Mouse (Mus musculus) neural tube, embryonic 13.5 days (tissue): ENCODE data around the gene Ap4m1. TPM values are rescaled to one million over a fixed set of nuclear protein-coding genes. Genes with fewer than 3 reads are reported as not detected.

Source experiments
- ATAC-seq: fragments of 200-750 bp; cut with Nextera tagmentation; 2 replicates; pipeline ENCODE4 v1.8.0; 2017; ENCODE audit warnings: low read depth, mild to moderate bottlenecking, moderate TSS enrichment, moderate library complexity
- H3K27ac ChIP-seq: fragments of 300-500 bp; sonication (generic); replicated peaks from 2 replicates; pipeline ENCODE4 v1.5.1; 2015; ENCODE audit warnings: moderate library complexity, mild to moderate bottlenecking, inconsistent platforms
- H3K27me3 ChIP-seq: fragments of 300-500 bp; sonication (generic); 2 replicates; pipeline ENCODE4 v1.6.1; 2015; ENCODE audit warnings: mild to moderate bottlenecking, inconsistent platforms
- H3K36me3 ChIP-seq: fragments of 300-500 bp; sonication (generic); 2 replicates; pipeline ENCODE4 v1.6.1; 2015; ENCODE audit warnings: mild to moderate bottlenecking, inconsistent platforms
- H3K4me1 ChIP-seq: fragments of 300-500 bp; sonication (generic); replicated peaks from 2 replicates; pipeline ENCODE4 v1.6.1; 2015; ENCODE audit warnings: inconsistent platforms
- H3K4me2 ChIP-seq: fragments of 300-500 bp; sonication (generic); 2 replicates; pipeline ENCODE4 v1.6.1; 2015; ENCODE audit warnings: inconsistent platforms, mild to moderate bottlenecking, moderate library complexity
- H3K4me3 ChIP-seq: fragments of 300-500 bp; sonication (generic); 2 replicates; pipeline ENCODE4 v1.5.1; 2015; ENCODE audit warnings: mild to moderate bottlenecking, inconsistent platforms
- H3K9ac ChIP-seq: fragments of 300-500 bp; sonication (generic); 2 replicates; pipeline ENCODE4 v1.6.1; 2015; ENCODE audit warnings: moderate library complexity, mild to moderate bottlenecking, inconsistent platforms
- H3K9me3 ChIP-seq: fragments of 300-500 bp; sonication (generic); 2 replicates; pipeline ENCODE4 v1.6.1; 2016; ENCODE audit warnings: inconsistent platforms
- WGBS: fragments of 180-500 bp; shearing (Covaris S2); methylation state at CpG from one replicate; pipeline ENCODE4 v1.1.7; 2015; 5-methylcytosine and 5-hydroxymethylcytosine counted together
- polyA plus RNA-seq: library from polyadenylated mRNA; unstranded; fragments of >200 nt; fragmentation: Nextera tagmentation; extraction: Ambion mirVana; gene quantifications from 2 replicates; pipeline ENCODE4 v1.2.1, GENCODE M21; 2015

The Ap4m1 gene
- polyA plus RNA-seq, 1 experiment from 2014 or later: 21.6 TPM

DNA sequence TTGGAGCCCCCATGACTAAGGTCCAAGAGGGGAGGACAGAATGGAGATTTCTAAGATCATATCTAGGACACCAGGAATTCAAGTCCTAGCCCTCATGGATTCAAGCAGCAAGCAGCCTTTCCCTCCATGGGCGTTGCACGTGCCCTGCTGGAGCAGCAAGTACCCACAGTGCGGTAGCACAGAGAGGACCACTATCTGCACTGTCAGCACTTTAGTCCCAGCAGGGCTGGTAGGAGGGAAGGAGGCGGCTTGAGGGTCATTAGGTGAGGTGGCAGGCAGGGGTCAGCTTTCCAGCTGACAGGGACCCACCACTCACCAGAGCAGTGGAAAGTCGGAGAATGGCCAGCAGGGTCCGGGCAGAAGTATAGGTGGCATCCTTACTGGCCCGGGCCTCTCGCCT lies 6.2 kb upstream of the Ap4m1 start:
- Histone ChIP-seq H3K27ac (no peak overlapping the region), H3K4me1 (peaks cover 30% of the 10 kb centered on the region), H3K9ac (0 out of 2 replicates have a peak overlapping the region, but pooled peaks have one; percentile 12), H3K36me3 (peaks cover 77% of the 10 kb centered on the region), H3K4me2 (no peak overlapping the region), H3K4me3 (no peak overlapping the region), H3K27me3 (no peaks in the 10 kb centered on the region), H3K9me3 (no peaks in the 10 kb centered on the region)
- no peak for ATAC-seq
- WGBS: 69% methylated on average over 8 of the region's 8 CpGs

DNA sequence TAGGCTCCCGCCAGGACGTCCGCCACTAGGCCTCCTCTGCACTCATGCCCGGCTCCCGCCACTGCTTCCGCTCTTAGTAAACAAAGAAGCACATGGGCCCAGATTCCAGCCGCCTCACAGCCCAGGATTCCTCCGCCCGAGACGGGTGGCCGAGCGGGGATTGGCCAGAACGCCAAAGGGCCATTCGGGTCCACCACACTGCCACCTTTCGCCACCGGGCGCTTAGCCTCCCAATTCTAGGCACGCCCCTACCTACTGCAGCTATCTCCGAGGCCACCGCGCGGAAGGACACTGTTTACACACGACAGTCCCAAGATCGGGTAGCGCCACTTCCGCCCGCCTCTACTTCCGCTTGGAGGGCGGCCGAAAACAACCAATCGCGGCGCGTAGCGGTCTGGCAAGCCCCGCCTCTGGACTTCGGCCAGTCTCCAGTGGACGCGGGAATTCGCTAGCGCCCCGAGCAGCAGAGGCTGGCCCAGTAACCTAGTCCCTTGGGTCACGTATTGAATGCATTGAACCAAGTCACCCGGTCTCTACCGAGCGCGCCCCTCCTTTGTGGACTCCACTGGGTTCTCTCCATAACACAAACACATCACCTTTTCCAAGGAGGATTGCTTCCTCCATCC lies 753 bp upstream of the Ap4m1 start:
- H3K36me3 ChIP-seq: peaks cover 58% of the 10 kb centered on the region
- peak overlapping the region; percentile 71 for H3K9ac ChIP-seq
- ATAC-seq: peak; percentile 90
- H3K4me1 ChIP-seq: peaks cover 35% of the 10 kb centered on the region
- peak overlapping the region; percentile 92 for H3K27ac ChIP-seq
- no peaks in the 10 kb centered on the region for H3K27me3 ChIP-seq
- WGBS: under 1% methylated on average over 47 of the region's 47 CpGs
- H3K4me3 ChIP-seq: peak overlapping the region; percentile 81
- peak overlapping the region; percentile 96 for H3K4me2 ChIP-seq
- no peaks in the 10 kb centered on the region for H3K9me3 ChIP-seq

DNA sequence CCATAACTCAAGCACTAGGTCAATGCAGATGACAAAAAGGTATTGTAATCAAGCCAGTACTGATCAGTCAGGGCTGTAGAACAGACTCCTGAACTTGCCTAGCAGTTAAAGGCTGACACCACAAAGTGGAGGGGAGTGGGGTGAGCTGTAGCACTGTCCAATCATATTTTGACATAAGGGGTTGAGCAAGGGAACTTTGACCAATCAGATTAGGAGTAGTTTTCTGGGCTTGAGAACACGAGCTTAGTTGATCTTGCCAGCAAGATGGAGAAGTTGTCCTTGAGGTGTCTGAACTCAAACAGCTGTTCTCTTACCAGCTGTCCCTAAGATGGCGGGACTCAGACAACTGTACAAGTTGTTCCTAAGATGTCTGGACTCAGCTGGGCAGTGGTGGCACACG lies 1.4 kb downstream of the Ap4m1 start:
- peaks cover 32% of the 10 kb centered on the region for H3K4me1 ChIP-seq
- H3K27ac ChIP-seq: no peak overlapping the region
- H3K4me3 ChIP-seq: peak overlapping the region; percentile 81
- H3K9ac ChIP-seq: no peak overlapping the region
- no peak for ATAC-seq
- no peaks in the 10 kb centered on the region for H3K9me3 ChIP-seq
- no peaks in the 10 kb centered on the region for H3K27me3 ChIP-seq
- peaks cover 57% of the 10 kb centered on the region for H3K36me3 ChIP-seq
- WGBS: 89% methylated on average over 3 of the region's 3 CpGs
- peak overlapping the region; percentile 96 for H3K4me2 ChIP-seq

DNA sequence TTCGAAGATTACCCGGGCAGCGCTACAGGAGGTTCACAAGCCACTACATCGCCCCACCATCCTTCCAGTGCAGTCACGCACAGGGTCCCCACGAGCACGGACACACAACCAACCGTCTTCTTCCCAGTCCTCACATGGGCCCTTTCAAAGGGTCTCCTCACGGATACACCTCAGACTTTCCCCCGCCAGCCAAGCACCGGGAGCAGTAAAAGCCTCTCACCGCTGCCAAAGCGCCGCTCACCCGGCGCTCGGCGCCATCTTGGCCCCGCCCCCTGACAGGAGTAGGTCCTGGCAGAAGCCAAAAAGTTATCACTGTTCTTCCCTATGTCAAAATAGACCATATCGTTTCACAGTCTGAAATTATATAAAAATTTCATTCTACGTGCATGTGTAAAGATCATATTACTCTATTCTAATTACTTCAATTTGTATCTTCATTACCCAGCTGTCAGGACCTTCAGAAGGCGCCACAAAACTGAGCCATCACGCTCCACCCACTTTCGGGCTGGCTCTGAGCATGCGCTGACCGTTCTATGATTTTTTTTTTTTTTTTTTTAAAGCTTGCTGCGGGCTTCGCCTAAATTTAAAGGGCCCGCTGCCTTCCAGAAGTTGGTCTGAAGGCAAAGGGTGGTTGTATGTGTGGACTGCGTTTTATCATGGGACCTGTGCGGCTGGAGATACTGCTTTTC lies 15.3 kb downstream of the Ap4m1 start, which contains the start of the genes Taf6 and Cnpy4:
Taf6 (minus strand) TSS at position 502 of the 689 bp plus-strand sequence.
Cnpy4 (plus strand) TSS at position 536 of the 689 bp plus-strand sequence.
- no peaks in the 10 kb centered on the region for H3K27me3 ChIP-seq
- peaks cover 44% of the 10 kb centered on the region for H3K36me3 ChIP-seq
- H3K9ac ChIP-seq: peak within 1 kb of the TSS; percentile 88
- peak within 1 kb of the TSS; percentile 80 for H3K4me2 ChIP-seq
- peak within 1 kb of the TSS; percentile 81 for H3K27ac ChIP-seq
- H3K9me3 ChIP-seq: no peaks in the 10 kb centered on the region
- under 1% methylated on average over 31 of the region's 31 CpGs for WGBS
- peaks cover 24% of the 10 kb centered on the region for H3K4me1 ChIP-seq
- ATAC-seq: peak; percentile 83
- peak within 1 kb of the TSS; percentile 81 for H3K4me3 ChIP-seq

DNA sequence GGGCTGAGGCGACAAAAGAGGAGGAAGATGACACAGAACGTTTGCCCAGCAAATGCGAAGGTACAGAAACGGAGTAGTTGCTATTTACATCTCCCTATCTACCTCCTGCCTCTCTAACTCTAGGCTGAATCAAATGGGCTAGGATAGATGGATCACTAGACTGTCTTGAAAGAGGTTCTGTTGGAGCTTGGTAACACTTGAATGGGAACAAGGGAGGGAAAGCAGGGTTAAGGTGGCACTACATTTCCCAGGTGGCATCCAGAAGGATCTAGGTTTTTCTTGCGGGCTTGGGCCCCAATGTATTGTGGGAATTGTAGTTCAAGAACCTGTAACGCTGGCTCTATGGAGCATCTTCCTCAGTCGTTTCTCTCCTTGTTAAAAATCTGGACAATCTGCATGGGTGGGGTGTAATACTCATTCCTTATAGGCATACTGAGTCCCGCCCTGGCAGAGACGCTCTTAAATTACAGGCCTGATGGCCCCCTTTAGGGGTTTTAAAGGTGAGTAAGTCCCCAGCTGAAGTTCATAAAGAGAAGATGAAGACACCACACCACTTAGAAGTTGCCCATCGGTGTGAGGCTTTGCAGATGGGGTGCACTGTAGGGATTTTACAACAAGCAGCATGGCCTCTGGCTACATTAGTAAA lies 16.0 kb downstream of the Ap4m1 start:
- WGBS: under 1% methylated on average over 10 of the region's 10 CpGs
- peak; percentile 87 for ATAC-seq
- Histone ChIP-seq H3K4me1 (peaks cover 24% of the 10 kb centered on the region), H3K4me3 (peak overlapping the region; percentile 81), H3K4me2 (peak overlapping the region; percentile 80), H3K36me3 (peaks cover 44% of the 10 kb centered on the region), H3K9me3 (no peaks in the 10 kb centered on the region), H3K27ac (peak overlapping the region; percentile 81), H3K27me3 (no peaks in the 10 kb centered on the region), H3K9ac (peak overlapping the region; percentile 88)

DNA sequence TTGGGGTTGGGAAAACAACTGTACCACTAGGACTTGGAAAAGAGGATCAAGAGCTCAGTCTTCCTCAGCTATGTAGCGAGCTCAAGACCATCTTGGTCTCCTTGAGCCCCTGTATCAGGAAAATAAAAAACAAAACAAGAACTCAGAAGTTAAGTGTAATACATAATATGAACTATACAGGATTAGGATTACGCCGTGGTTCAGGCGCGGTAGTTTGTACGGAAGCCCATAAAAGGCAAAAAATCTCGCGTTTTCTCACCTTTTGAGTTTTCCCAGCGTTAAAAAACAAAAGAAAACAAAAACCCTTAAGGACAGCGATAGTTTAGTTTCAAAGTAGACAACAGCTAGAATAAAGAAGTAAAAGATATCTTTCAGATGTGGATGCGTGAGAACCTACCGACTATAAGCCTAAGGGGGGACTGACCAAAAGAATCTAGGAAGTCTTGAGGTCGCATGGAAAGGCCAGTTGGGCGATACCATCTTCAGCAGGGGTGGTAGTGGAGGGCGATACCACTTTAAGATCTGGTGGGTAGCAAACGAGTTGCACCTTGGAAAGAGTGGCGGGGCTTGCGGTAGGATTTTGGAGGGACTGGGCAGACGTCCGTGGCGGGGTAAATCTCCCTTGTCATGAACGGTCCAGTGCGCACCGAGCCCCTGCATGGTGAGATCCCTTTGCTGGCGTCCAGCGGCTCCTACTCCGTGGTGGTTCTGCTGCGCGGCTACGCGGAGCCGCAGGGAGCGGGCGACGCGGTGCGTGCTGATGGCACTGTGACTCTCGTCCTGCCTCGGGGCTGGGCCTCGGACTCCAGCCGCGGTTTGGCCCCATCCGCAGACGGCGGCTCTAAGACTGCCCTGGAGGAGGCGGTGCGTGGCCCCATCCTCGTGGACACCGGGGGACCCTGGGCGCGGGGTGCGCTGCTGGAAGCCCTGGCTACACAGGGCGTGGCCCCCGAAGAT lies 22.2 kb downstream of the Ap4m1 start, which contains the start of gene Mblac1:
Mblac1 (plus strand) TSS at position 544 of the 957 bp plus-strand sequence.
- no peaks in the 10 kb centered on the region for H3K27me3 ChIP-seq
- H3K36me3 ChIP-seq: peaks cover 34% of the 10 kb centered on the region
- no peaks in the 10 kb centered on the region for H3K9me3 ChIP-seq
- peaks cover 21% of the 10 kb centered on the region for H3K4me1 ChIP-seq
- WGBS: 9% methylated on average over 54 of the region's 54 CpGs
- peak within 1 kb of the TSS; percentile 89 for H3K9ac ChIP-seq
- peak within 1 kb of the TSS; percentile 82 for H3K4me2 ChIP-seq
- H3K27ac ChIP-seq: peak within 1 kb of the TSS; percentile 90
- H3K4me3 ChIP-seq: peak within 1 kb of the TSS; percentile 63
- peak; percentile 89 for ATAC-seq

DNA sequence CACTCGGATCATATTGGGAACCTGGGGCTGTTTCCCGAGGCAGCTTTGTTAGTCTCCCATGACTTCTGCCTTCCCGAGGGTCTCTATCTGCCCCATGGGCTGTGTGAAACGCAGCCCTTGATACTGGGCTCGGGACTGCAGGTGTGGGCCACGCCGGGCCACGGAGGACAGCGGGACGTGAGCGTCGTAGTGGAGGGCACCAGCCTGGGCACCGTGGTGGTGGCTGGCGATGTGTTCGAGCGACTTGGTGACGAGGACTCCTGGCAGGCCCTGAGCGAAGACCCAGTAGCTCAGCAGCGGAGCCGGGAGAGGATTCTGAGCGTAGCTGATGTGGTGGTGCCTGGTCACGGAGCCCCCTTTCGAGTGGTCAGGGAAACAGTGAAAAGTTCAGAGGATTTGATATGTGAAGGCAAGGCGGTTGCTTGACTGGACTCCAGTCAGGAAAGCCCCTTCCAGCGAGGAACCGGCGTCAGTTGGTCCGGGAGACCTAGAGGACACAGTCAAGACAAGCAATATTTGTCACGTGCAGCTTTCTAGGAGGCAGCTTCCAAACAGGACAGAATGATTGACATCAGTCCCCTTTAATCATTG lies 23.0 kb downstream of the Ap4m1 start:
- WGBS: under 1% methylated on average over 29 of the region's 29 CpGs
- H3K36me3 ChIP-seq: peaks cover 34% of the 10 kb centered on the region
- peak overlapping the region; percentile 82 for H3K4me2 ChIP-seq
- H3K4me1 ChIP-seq: peaks cover 20% of the 10 kb centered on the region
- peak overlapping the region; percentile 63 for H3K4me3 ChIP-seq
- no peaks in the 10 kb centered on the region for H3K9me3 ChIP-seq
- H3K9ac ChIP-seq: peak overlapping the region; percentile 89
- peak; percentile 78 for ATAC-seq
- no peaks in the 10 kb centered on the region for H3K27me3 ChIP-seq
- H3K27ac ChIP-seq: peak overlapping the region; percentile 90

DNA sequence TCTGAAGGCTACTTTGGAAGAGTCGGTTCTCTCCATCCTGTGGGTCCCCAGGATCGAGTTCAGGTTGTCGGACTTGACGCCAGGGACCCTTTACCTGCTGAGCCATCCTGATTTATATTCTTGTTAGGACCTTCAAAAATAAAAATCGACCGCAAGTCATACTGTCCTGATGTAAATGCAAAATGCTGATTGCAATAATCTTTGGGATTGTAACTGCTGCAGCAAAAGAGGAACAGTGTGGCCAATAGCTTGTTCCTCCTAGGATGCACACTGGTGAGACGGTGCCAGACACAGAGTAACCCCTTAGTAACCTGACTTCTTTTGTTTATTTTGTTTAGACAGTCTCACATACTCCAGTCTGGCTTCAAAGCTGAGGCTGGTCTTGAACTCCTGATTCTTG lies 23.7 kb downstream of the Ap4m1 start:
- peak overlapping the region; percentile 63 for H3K4me3 ChIP-seq
- H3K27ac ChIP-seq: peak overlapping the region; percentile 90
- H3K36me3 ChIP-seq: peaks cover 28% of the 10 kb centered on the region
- H3K9me3 ChIP-seq: no peaks in the 10 kb centered on the region
- 75% methylated on average over 7 of the region's 7 CpGs for WGBS
- ATAC-seq: no peak
- no peaks in the 10 kb centered on the region for H3K27me3 ChIP-seq
- peak overlapping the region; percentile 89 for H3K9ac ChIP-seq
- H3K4me2 ChIP-seq: peak overlapping the region; percentile 82
- peaks cover 20% of the 10 kb centered on the region for H3K4me1 ChIP-seq

DNA sequence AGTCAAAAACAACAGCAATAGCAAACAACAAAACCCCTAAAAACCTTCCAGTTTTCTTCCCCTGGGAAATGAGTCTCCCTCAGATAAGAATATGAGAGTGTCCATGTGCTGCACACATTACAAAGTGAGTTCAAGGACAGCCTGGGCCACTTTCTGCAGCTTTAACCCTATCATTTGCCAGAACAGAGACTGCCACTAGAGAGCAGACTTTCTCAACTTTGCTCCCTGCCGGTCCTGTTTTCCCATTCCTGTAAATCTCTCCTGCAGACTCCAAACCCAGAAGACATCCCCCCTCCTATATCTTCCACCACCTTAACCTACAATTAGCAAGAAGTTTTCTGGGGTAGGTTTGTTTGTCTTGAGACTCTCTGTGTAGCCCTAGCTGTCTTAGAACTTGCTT lies 27.8 kb downstream of the Ap4m1 start:
- Histone ChIP-seq H3K4me3 (no peak overlapping the region), H3K36me3 (no peaks in the 10 kb centered on the region), H3K9ac (no peak overlapping the region), H3K4me1 (peaks cover 13% of the 10 kb centered on the region), H3K4me2 (no peak overlapping the region), H3K27ac (no peak overlapping the region), H3K27me3 (no peaks in the 10 kb centered on the region), H3K9me3 (no peaks in the 10 kb centered on the region)
- ATAC-seq: no peak
- 7% methylated on average over 1 of the region's 1 CpGs for whole genome bisulfite sequencing

DNA sequence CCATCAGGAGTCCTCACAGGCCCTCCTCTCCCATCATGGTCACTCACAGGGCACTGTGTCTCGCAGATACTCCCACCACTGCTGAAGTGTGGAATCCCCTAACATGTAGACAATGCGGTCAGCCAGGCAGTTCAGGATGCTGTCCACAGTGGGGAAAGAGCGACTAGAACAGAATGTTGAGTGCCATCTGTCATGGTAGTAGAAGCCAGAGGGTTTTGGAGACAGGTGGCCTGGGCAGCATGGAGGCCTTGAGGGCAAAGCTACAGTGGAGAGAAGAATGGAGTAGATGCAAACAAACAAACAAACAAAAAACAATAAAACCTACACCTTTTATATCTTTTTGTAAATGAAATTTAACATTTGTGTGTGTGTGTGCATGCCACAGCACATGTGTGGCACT lies 30.3 kb downstream of the Ap4m1 start:
- H3K9ac ChIP-seq: no peak overlapping the region
- H3K4me3 ChIP-seq: no peak overlapping the region
- peaks cover 8% of the 10 kb centered on the region; the same call in 1 of the 2 replicates for H3K9me3 ChIP-seq
- H3K4me2 ChIP-seq: no peak overlapping the region
- H3K27me3 ChIP-seq: no peaks in the 10 kb centered on the region
- H3K27ac ChIP-seq: no peak overlapping the region
- no peaks in the 10 kb centered on the region for H3K36me3 ChIP-seq
- H3K4me1 ChIP-seq: no peaks in the 10 kb centered on the region
- no peak for ATAC-seq
- WGBS: 87% methylated on average over 3 of the region's 3 CpGs

DNA sequence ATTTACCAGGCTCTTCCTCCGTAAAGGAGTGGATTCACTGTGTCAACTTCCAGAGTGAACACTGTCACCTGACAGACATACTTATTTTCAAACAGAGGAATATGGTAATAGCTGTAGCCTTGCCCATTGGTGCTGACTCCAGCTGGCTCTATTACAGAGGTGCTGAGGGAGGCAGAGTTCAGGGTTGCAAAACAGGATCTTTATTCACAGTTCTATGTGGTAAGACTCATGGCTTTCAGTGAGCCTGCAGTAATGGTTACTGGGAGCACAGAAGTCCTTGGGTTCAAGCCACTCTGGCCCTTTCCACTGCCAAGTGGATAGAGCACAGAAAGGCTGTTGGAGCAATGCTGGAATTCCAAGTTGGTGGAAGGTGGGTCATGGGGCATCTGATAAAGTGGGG lies 35.5 kb downstream of the Ap4m1 start:
- no peaks in the 10 kb centered on the region for H3K36me3 ChIP-seq
- H3K9me3 ChIP-seq: peaks cover 13% of the 10 kb centered on the region
- ATAC-seq: no peak
- H3K27ac ChIP-seq: no peak overlapping the region
- 95% methylated on average over 1 of the region's 1 CpGs for WGBS
- no peak overlapping the region for H3K4me3 ChIP-seq
- H3K4me2 ChIP-seq: no peak overlapping the region
- H3K4me1 ChIP-seq: no peaks in the 10 kb centered on the region
- H3K27me3 ChIP-seq: no peaks in the 10 kb centered on the region
- no peak overlapping the region for H3K9ac ChIP-seq
